Mouse (Mus musculus) megakaryocyte, adult 5-6 weeks (primary cell): ENCODE data around the gene Glt1d1. TPM values are rescaled to one million over a fixed set of nuclear protein-coding genes. Genes with fewer than 3 reads are reported as not detected.
A peak's percentile ranks its signal among the peaks of the same experiment; 100 is the strongest.

Experiments used
- ATAC-seq: 2 replicates; pipeline ENCODE4 v1.8.0; 2016; ENCODE audit warnings: mild to moderate bottlenecking, inconsistent platforms; ENCODE audit not compliant: poor library complexity, severe bottlenecking
- total RNA-seq, 2 experiments: library from RNA; stranded (forward) in 1 of 2; stranded (reverse) in 1 of 2; fragments of 153-499, 151-499 nt in 1 of 2; fragments of 221-1000, 200-1000 nt in 1 of 2; gene quantifications; 2 replicates each; pipeline versions ENCODE4 v1.2.3 to v1.2.4; 2015 to 2017

Glt1d1 gene
- total RNA-seq (2015) (0.45 and 1.2 TPM in 2 replicates), total RNA-seq (2017) (1.7 and 4.1 TPM in 2 replicates)

DNA sequence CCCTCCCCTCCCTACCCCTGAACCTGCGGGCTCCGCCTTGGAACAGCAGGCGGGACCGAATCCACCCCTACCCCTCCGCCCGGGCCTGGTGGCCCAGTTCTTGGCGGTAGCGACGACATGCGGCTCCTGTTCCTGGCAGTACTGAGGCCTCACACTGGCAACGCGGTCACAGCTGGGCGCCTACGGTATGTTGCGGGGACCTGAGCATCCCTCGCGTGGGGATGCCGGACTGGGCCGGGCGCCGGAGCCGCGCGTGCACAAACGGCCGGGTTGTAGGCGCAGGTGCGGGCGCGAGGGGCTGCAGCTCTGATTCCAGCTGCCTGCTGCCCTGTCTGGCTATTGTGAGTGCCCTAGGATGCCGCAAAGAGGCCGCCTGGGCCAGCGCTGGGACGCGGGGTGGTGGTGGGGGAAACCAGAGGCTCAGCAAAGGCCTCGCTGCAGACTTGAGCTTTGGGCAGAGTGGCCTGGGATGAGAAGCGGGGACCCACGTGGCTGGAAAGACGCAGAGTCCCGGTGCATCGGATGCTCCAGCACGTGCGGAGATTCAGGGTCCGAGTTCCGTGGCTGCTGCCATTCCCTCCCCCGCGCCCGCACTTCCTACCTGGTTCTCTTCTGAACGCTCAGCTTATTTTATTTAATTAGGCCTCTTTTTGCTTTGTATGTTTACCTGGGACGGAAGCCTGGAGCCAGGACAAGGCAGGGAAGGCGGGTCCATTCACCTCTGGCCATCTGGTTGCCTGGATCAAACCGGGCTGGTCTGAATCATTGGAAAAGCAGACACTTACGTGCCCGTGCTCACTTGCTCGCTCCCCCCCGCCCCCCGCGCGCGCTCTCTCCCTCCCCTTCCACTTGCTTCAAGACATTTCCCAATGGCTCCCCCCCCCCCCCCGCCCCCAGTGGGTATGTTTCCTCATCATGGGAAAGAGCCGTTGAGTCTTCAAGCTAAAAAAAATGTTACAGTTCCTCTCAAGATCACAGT, at the start of gene Glt1d1, which contains the start of gene Slc15a4:
TSS of gene Glt1d1 (plus strand) at position 96 of the 979 bp plus-strand sequence.
TSS of gene Slc15a4 (minus strand) at position 731 of the 979 bp plus-strand sequence.
- ATAC-seq, result peak; percentile 51

DNA sequence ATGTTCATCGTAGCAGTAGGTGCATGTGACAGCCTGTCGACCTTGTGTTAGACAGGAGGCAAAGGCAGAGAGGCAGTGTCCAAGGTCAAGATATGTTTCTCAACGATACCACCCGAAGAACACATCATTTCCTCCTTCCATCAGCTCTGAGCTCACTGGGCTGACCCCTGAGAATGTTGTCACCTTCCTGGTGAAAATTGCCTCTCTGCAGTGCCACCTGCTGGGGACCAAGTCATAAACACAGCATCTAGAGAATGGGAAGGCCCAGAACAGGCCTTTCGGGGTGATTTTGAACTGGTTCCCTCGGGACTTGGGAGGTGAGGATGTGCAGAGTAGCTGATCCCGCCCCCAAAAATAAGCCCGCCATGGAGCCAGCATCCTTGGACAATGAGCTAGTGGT, 48.4 kb upstream of the Glt1d1 start:
- ATAC-seq, result peak; percentile 74

DNA sequence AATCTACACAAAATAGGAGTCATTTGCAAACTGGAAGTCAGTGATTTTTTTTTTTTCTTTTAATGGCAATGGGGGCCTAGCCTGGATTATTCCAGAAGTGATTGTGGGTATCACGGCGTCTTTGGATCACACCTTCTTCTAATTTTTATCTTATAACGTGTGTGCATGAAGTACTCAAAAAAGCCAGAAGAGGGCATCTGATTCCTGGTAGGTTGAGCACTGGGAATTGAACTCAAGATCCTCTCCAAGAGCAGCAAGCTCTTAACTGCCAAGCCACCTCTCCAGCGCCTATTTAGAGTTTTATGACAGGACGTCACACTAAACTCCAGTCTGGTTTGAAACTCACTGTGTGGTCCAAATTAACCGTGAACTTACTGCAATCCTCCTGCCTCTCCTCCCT, 44.2 kb upstream of the Glt1d1 start:
- peak; percentile 17; the same call in 1 of the 2 replicates for ATAC-seq

DNA sequence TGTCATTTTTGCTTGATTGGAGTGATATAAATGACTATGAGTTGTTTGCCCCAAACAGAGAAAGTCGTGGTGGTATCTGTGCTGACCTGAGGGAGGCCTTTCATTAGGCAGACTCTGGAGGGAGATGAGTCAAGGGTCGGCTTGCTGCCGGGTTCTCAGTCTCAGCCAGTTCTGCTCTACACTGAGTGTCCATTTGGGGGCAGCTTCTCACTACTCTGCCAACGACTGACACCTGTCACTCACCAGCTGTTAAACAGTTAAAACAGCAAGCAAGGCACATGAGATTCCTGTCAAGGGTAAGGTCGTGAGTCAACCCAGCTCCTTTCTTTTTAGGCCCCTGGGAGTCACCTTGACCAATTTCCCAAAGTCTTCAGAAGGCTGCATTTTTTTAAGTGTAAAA, 39.7 kb upstream of the Glt1d1 start:
- no peak for ATAC-seq

DNA sequence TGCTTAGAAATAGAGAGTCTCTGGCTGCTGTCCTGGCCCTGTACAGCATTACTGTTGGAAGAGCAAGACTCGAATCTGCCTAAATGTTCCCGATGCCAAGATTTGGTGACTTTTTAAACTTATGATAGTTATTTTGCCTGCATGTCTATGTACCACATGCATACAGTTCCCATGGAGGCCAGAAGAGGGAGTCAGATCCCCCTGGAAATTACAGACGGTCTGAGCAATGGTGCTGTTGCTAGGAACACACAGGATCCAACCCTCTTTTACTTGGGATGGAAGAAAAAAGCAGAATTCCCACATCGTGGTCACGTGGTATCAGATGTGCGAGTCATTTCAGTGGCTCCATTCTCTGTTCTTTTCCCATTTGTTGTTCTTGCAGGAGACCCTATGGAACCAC, 39.2 kb upstream of the Glt1d1 start:
- peak; percentile 33 for ATAC-seq

DNA sequence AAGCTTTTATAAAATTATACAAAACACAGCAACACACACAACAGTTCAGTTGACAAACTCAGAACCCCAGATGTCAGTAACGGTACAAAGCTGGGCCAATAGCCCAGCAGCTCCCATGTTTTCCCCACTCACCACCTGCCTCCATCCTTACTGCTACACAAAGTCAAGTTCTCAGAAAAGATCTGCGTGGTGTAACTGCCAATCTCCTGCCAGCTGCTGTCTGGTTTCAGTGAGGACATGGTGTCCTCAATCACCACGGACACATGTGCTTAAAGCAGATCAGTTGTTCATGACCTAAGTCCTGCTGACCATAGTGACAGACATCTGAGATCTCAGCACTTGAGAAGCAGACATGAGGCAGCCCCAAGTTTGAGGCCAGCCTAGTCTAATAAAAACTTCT, 36.4 kb upstream of the Glt1d1 start:
- ATAC-seq, result no peak

DNA sequence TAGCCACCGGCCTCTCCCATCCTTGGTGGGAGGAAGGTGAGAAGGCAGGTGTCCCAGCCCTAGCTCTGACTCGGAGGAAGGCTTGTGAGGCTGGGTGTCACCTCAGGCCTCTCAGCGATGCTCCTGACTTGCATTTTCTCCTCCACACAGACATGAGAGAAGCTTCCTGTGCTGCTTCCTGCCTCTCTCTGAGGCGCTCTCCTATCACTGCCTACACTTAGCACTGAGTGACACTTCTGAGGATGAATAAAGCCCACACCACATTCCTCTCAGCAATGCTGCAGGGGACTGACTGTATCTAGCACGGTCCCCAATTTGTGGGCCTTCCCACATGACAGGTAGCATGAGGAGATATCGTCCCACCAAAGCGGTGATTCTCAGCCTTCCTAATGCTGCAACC, 35.2 kb upstream of the Glt1d1 start:
- ATAC-seq, result no peak

DNA sequence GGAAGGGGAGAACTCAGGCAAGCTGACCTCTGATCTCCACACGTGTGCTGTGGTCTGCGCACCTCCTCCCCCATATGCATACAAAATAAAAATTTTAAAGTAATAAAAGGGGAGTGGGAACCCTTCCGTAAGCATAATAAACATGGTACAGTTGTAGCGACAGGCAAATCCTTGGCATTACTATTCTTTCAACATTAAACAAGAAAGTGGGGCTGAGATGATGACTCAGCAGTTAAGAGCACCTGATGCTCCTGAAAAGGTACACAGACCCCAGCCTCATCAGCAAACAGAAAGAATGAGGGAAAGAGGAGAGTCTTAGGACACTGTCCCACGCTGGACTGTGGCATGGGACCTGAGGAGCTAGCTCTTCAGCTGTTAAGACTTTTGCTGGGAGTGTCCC, 29.1 kb upstream of the Glt1d1 start:
- no peak for ATAC-seq

DNA sequence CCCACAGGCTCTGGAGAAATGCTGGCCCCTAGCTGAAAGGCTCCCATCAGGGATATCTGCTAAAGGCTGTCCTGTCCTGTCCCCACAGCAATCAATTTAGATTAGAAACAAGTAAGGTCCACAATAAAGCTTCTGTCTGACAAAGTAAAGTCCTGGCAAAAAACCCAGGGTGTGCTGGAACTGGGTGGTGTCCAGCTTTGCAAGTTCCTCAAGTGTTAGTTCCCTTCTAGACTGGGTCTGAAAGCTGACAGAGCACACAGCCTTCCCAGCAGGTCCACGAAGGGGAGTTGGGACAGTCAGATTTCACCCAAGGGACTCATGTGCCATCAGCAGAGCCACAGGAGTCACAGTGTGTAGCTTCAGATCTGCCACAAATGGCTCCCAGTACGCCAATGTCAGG, 24.6 kb upstream of the Glt1d1 start:
- ATAC-seq, result peak; percentile 28

DNA sequence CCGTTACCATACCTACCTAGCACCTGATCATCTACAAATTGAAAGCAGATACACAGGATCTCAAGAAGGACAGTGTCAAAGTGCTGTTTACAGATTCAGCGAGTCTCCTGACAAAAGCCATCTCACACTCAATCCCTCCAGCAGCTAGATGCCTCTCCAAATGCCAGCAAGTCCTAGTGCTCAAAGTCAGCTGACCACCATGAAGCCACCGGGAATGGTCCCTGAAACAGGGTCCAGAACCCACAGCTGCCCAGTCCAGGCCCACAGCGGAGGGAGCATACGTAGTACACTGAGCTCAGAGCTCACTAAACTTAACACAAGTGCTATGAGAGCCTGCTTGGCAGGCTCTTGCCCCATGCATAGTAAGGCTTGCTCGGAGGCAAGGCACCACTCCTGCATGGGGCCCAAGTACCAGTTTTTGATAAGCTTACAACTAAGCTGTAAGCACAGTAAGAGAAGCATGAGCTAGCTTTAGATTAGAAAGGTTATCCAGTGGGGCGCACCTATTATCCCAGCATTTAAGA, 22.8 kb upstream of the Glt1d1 start:
- ATAC-seq, result no peak

DNA sequence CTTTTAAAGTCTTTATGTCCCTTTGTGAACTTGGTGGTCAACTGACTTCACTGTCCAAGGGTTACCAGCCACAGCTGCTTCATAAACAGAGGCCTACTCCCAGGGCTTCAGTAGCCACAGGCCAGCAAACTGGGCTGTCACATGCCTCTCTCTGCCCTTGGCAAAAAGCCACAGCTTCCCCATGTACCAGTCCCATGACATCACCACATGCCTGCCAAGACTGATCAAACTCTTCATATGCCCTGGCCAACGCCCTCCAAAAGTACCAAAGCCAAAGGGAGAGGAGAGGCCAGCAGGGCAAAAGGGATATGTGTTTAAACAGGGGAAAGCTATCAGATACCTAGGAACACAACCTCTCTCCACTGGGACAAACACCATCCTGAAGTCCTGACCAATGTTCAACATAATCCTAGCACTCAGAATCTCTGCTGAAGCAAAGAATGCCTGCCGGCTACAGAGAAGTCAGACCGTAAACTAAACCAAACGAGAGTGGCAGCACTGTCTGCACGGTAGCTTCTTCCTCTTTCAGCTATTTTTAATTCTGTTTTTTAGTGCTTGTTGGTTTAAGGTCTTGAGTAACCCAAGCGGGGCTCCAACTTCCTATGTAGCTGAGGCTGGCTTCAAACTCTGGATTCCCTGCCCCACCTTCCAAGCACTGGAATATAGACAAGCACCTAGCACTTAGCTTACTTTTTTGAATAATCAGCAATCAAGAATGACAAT, 21.1 kb upstream of the Glt1d1 start:
- ATAC-seq, result peak; percentile 67

DNA sequence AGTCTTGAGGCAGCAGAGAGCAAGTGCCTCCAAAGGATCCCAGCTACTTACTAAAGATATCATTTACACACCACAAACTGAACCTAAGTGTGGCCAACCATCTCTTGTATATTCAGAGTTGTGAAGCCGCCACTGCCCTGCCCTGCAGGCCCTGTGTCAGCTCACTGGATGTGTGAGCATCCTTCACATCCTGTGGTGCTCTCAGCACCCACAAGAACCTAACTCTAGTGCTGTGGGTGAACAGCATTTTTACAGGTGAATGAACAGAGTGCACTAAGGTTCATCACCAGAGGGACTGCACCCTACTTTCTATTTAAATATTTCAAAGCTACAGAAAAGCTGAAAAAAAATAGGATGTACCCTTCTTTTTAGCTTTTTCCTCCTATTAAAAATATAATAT, 20.2 kb upstream of the Glt1d1 start:
- ATAC-seq, result no peak

DNA sequence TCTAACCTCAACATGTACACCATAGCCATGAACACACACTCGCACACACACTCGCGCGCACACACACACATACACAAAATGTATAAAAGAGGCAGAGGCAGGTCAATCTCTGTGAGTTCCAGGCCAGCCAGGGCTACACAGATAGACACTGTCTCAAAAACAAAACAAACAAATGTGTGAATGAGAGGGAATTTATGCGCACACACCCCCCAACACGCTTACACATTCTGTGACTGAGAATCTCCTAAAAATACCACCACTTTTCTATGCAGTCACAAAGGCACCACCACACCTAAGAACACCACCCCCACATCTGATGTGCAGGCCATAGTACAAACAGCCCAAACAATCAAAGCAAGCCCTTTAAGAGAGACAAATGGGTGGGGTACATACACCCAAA, 19.7 kb upstream of the Glt1d1 start:
- no peak for ATAC-seq

DNA sequence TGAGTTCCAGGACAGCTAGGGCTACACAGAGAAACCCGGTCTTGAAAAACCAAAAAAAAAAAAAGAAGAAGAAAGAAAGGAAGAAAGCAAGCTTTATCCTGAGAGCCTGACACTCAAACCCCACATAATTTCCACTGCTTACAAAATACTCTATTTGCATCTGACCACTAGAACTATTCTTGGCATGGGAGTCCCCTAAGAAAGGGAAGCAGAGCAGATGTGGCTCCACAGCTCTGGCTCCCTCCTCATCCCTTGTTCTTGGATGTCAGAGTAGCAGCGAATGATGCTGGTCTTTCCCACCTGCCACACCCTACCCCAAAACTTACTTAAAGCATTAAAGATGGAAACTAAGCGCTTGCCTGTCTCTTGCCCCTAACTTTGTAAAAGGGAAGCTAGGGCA, 16.6 kb upstream of the Glt1d1 start:
- peak; percentile 27 for ATAC-seq

DNA sequence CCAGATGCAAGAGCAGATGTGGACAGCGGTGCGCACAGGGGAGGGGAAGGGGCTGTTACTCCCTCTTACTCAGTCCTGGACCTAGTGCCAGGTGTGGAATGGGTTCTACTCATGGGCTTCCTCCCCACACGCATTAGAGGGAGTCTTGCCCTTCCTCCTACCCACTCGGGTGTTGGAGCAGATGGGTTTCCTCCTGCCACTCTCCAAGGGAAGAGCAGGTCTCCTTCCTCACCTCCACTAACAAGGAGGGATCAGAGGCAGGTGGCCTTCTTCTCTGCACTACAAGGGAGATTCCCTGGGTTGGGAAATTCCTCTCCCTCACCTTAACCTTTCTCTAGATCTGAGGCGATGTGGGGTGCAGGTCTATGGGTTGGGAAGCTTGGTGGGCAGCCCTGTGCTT, 15.9 kb upstream of the Glt1d1 start:
- no peak for ATAC-seq

DNA sequence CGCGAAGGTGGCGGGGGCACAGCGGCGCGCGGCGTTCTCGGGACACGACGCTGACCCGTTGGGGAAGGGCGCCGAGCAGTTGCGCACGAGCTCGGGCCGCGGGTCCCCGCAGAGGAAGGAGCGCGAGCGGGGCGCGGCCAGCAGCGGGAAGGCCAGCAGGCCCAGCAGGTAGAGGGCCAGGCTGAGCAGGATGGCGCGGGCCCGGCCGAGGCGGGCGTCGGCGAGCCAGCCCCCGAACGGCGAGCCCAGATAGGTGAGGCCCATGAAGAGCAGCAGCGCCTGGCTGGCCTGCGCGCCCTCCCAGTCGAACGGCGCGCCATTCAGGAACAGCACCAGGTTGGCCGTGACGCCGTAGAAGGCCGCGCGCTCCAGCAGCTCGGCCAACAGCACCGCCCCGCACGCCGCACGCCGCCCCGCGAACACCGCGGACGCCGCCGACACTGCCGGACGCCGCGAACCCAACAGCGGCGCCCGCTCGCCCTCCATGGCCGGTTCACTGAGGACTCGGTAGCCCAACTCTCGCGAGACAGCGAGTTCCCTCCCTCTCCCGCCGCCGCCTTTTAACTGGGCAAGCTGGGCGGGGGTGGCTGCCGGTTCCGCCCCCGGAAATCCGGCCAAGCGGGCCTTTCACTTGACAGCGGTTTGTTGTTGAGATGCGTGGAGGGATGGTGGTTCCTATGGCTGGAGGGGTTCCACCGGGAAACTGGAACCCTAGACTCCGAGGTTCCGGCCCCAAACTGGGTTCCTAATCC, 15.0 kb upstream of the Glt1d1 start:
- peak; percentile 82 for ATAC-seq

DNA sequence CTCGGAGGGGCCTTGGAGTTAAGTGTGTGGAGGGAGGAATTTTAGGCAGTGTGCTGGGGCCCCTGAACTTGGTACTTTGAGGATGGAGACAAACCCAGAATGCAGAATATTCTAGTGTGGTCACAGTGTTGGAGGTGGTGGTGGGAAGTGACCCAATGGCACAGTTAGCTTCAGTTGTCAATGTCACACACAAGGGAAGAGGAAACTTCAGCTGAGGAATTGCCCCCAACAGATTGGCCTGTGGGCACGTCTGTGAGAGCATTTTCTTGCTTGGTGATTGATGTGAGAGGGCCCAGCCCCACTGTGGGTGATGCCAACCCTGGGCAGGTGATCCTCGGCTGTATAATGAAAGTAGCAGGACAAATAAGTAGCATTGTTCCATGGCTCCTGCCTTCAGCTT, 13.2 kb upstream of the Glt1d1 start:
- ATAC-seq, result no peak

DNA sequence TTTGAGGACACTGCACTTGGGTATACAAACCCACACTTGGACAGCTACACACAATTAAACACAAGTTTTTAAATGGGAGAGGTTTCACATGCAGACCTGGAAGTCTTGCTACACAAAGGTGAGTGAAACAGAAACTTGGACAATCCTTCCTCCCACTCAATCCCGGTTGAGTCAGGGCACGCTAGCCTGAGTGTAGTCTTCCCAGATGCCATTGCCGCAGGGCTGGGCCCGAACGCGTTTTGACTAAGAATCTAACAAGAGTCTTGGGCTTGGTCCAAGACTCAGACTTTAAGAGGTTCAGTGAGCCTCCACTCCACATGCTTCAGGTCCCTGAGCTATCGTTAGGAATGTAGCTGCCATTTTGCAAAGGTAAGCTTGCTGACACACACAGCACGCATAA, 11.7 kb upstream of the Glt1d1 start:
- no peak for ATAC-seq

DNA sequence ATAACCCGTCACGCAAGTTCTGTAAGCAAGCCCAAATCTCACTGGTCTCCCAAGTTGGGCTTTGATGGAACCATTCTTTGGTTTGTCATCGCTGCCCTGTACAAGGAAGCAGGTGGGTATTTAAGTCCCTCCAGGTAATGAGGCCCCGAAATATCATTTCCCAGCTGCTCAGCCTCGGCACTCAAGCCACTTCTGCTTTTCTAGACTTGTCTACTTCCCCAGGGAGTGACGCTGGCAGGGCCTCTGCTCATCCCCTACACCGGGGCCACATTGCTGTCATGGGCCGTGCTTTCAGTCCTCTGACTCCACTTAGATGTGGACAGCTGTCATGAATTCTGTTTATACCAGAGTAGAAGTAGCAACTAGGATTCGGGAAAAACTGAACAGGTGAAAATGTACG, 11.0 kb upstream of the Glt1d1 start:
- peak; percentile 66 for ATAC-seq

DNA sequence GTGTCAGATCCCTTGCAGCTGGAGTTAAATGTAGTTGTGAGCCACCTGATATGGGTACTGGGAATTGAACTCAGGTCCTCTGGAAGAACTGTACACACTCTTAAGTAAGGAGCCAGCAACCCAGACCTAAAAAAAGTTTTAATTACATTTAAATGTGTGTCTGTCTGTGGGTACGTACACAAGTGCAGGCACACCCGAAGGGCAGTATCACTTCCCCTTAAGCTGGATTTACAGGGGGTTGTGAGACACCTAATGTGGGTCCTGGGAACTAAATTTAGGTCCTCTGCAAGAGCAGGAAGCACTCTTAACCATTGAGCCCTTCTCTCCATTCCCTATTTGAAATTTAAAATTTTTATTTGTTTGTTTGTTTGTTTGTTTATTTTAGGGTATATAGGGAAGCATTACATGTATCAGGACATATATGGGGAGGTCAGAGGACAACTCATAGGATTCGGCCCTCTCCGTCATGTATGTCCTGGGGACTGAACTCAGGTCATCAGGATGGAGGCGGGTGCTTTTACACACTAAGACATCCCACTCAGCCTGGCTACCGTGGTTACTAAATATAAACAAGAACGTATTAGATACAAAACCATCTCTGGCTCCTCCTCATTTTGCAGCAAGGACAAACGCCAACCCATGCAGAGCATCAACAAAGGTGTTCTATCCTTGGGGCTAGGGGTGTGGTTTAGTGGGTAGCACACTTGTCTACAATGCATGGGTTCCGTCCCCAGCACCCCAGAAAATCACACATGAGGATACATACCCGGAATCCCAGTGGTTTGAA, 7.4 kb upstream of the Glt1d1 start:
- peak; percentile 70 for ATAC-seq
